Mouse (Mus musculus): ENCODE results near the gene Mpped1. TPM values are rescaled to one million over a fixed set of nuclear protein-coding genes. Genes with fewer than 3 reads are reported as not detected.
A peak's percentile ranks its signal among the peaks of the same experiment; 100 is the strongest.

Mpped1 gene
- total RNA-seq, 2 experiments from 2014 or later: 167 to 170 TPM

GRCm38 (mm10) chr15:83796924-83797323 is 17.7 kb downstream of the Mpped1 start:
- DNase-seq: no peak

- no peak for DNase-seq
Measured at GRCm38 (mm10) chr15:83798964-83799363, 19.7 kb downstream of the Mpped1 start.

- DNase-seq: peak in 1 of 2 experiments; percentile 1
Measured at GRCm38 (mm10) chr15:83801011-83801410, 21.7 kb downstream of the Mpped1 start.

GRCm38 (mm10) chr15:83814106-83814505 is 34.8 kb downstream of the Mpped1 start:
- DNase-seq: no peak

GRCm38 (mm10) chr15:83828011-83828410 is 48.7 kb downstream of the Mpped1 start:
- no peak for DNase-seq

- no peak for DNase-seq
Measured at GRCm38 (mm10) chr15:83829226-83829625, 50.0 kb downstream of the Mpped1 start.

- DNase-seq: peak in 1 of 2 experiments; percentile 16
Measured at GRCm38 (mm10) chr15:83832265-83832664, 53.0 kb downstream of the Mpped1 start.

GRCm38 (mm10) chr15:83840950-83841719 is 61.9 kb downstream of the Mpped1 start:
- no peak for DNase-seq

- DNase-seq: no peak
Measured at GRCm38 (mm10) chr15:83842419-83842818, 63.2 kb downstream of the Mpped1 start.

GRCm38 (mm10) chr15:83842915-83843789 is 63.9 kb downstream of the Mpped1 start:
- DNase-seq: peak in 1 of 2 experiments; percentile 47

- no peak for DNase-seq
Measured at GRCm38 (mm10) chr15:83845734-83846133, 66.5 kb downstream of the Mpped1 start.

GRCm38 (mm10) chr15:83846592-83846991 is 67.3 kb downstream of the Mpped1 start:
- DNase-seq: no peak

GRCm38 (mm10) chr15:83847512-83847911 is 68.2 kb downstream of the Mpped1 start:
- no peak for DNase-seq

- no peak for DNase-seq
Measured at GRCm38 (mm10) chr15:83848193-83848592, 68.9 kb downstream of the Mpped1 start.

GRCm38 (mm10) chr15:83853400-83853811 is 74.1 kb downstream of the Mpped1 start:
- DNase-seq: peak; percentile 55 to 67

- DNase-seq: peak; percentile 71 to 72
Measured at GRCm38 (mm10) chr15:83857129-83857528, 77.9 kb downstream of the Mpped1 start.

GRCm38 (mm10) chr15:83865626-83866025 is 86.4 kb downstream of the Mpped1 start:
- DNase-seq: no peak

GRCm38 (mm10) chr15:83870936-83871335 is 91.7 kb downstream of the Mpped1 start:
- DNase-seq: no peak

GRCm38 (mm10) chr15:83877155-83877866 is 98.0 kb downstream of the Mpped1 start:
- no peak for DNase-seq

GRCm38 (mm10) chr15:83877898-83878297 is 98.6 kb downstream of the Mpped1 start:
- no peak for DNase-seq

GRCm38 (mm10) chr15:83879845-83880244 is 100.6 kb downstream of the Mpped1 start:
- DNase-seq: no peak

- no peak for DNase-seq
Measured at GRCm38 (mm10) chr15:83883821-83884220, 104.6 kb downstream of the Mpped1 start.

- DNase-seq: peak; percentile 35 to 64
Measured at GRCm38 (mm10) chr15:83884291-83884690, 105.0 kb downstream of the Mpped1 start.

Measured in layer of hippocampus, postnatal 36 days (tissue).